Mouse (Mus musculus): ENCODE results near the gene Dennd1b. TPM values are rescaled to one million over a fixed set of nuclear protein-coding genes. Genes with fewer than 3 reads are reported as not detected.

Gene Dennd1b
- polyA plus RNA-seq, 1 experiment: 7.7 TPM

DNA sequence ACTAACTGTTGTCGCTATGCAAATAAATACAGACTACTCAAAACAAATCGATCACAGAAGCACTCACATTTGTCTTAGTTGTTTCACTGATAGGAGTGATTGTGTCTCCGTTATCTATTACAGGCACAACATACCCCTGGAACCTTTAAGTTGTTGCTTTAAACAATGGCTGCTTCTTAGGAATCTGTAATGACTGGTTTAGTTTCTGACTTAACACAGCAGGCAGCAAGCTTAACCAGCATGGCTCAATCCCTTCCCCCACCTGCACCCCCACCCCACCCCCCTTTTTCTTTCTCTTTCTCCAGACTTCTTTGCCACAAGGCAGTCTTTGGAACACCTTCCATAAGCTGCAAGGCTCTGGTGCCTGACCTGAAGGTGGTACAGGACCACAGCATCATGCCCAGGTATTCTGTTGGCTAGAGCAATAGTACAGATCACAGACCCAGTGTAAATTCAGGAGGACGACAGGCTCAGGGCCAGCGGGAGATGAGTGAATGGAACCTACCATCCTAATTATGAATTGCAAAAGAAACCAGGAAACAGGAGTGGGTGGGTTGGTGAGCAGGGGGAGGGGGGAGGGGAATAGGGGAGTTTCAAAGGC, 231.3 kb downstream of the Dennd1b start:
- 60% methylated on average over 5 of the region's 5 CpGs for WGBS
- no peak for TF ChIP-seq CTCF (IDR thresholded peaks at IDR 0.05; ENCODE audit: control insufficient read depth, insufficient read depth, low read length)
- no peak for TF ChIP-seq POLR2A (IDR thresholded peaks at IDR 0.05; ENCODE audit: borderline replicate concordance, control insufficient read depth, low read depth, low read length)
- Histone ChIP-seq H3K4me3 (replicated peaks; ENCODE audit: control insufficient read depth, low read depth, low read length) (no peak overlapping the region), H3K4me1 (ENCODE audit: control insufficient read depth, insufficient read depth, low read length) (no peaks in the 10 kb centered on the region), H3K27ac (ENCODE audit: control insufficient read depth, insufficient read depth, low read depth, low read length, poor library complexity) (no peak overlapping the region)

DNA sequence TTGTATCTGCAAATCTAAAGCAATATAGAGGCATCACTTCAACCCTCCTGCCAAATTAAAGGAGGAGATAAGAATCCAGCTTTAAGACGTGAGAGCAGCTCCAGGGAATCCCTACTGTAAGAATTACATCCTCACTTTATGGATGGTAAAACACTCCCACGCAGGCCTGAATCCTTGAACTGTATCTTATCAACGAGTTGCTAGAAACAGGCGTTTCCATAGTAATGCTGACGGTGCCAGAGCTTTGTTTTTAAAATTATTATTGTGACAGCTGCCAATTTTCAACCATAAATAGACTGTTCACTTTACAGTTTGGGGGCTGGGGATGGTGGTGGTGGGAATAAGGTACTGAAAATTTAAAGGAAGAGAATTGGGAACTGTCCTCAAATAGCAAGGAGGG, 239.8 kb downstream of the Dennd1b start:
- H3K27ac ChIP-seq (ENCODE audit: control insufficient read depth, insufficient read depth, low read depth, low read length, poor library complexity): no peak overlapping the region
- WGBS: 72% methylated on average over 5 of the region's 5 CpGs
- H3K4me3 ChIP-seq (replicated peaks; ENCODE audit: control insufficient read depth, low read depth, low read length): no peak overlapping the region
- TF ChIP-seq POLR2A (IDR thresholded peaks at IDR 0.05; ENCODE audit: borderline replicate concordance, control insufficient read depth, low read depth, low read length) (no peak), CTCF (IDR thresholded peaks at IDR 0.05; ENCODE audit: control insufficient read depth, insufficient read depth, low read length) (no peak)
- no peaks in the 10 kb centered on the region for H3K4me1 ChIP-seq (ENCODE audit: control insufficient read depth, insufficient read depth, low read length)

DNA sequence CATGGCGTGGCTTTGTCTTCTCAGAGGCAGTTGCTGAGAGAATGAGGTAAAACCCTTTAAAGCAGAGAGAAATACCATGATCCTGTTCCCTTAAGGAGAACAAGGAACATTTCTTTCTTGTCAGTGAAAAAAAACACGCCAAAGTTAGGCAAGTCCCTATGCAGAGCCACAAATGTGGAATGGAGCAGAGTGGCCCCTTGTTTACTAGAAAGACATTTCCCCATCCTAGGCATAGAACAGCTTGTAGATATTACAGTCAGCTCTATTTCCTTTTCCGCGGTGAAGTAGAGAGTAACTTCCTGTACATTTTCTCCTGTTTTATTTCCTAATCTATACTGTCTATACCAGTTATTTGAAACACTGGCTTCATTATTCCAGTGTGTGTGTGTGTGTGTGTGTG, 243.0 kb downstream of the Dennd1b start:
- 26% methylated on average over 4 of the region's 4 CpGs for WGBS
- Histone ChIP-seq H3K27ac (ENCODE audit: control insufficient read depth, insufficient read depth, low read depth, low read length, poor library complexity) (no peak overlapping the region), H3K4me1 (ENCODE audit: control insufficient read depth, insufficient read depth, low read length) (no peaks in the 10 kb centered on the region), H3K4me3 (replicated peaks; ENCODE audit: control insufficient read depth, low read depth, low read length) (no peak overlapping the region)
- TF ChIP-seq POLR2A (IDR thresholded peaks at IDR 0.05; ENCODE audit: borderline replicate concordance, control insufficient read depth, low read depth, low read length): no peak
- TF ChIP-seq CTCF (IDR thresholded peaks at IDR 0.05; ENCODE audit: control insufficient read depth, insufficient read depth, low read length): no peak

DNA sequence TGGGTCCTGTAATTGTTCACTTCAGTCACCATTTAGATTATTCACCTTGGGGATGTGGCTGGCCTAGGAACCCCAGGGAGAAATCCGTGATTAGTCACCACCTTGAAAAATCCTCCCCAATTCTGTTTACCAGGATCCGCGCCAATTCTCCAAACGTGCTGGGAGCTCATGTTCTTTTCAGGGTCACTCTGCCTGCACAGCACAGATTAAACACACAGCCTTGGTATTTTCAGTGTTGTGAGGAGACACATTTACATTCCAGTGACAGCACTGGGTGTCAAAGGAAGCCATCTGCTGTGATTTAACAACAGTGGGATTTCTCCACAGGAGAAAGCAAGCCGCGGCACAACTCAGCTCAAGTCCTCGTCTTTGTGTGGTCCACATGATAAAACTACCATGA, 246.6 kb downstream of the Dennd1b start:
- no peak overlapping the region for H3K27ac ChIP-seq (ENCODE audit: control insufficient read depth, insufficient read depth, low read depth, low read length, poor library complexity)
- WGBS: 77% methylated on average over 7 of the region's 7 CpGs
- no peaks in the 10 kb centered on the region for H3K4me1 ChIP-seq (ENCODE audit: control insufficient read depth, insufficient read depth, low read length)
- no peak for TF ChIP-seq CTCF (IDR thresholded peaks at IDR 0.05; ENCODE audit: control insufficient read depth, insufficient read depth, low read length)
- TF ChIP-seq POLR2A (IDR thresholded peaks at IDR 0.05; ENCODE audit: borderline replicate concordance, control insufficient read depth, low read depth, low read length): no peak
- no peak overlapping the region for H3K4me3 ChIP-seq (replicated peaks; ENCODE audit: control insufficient read depth, low read depth, low read length)

DNA sequence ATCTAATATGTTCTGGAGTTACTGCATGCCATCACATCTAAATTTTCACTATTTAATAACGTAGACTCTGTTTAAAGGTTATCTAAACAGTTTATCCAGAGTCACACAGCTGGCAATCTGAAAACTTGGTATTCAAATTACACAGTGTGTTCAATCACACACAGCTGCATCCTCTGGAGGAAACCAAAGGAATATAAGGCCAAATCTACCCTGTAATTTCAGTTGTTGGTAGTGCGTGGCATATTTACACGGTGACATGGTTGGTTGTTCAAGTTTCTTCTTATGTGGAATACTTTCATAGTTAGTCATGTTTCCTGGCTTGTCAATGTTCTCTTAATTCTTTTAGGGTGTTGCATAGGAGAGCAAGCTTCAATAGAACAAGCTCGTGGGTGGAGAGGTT, 247.3 kb downstream of the Dennd1b start:
- TF ChIP-seq POLR2A (IDR thresholded peaks at IDR 0.05; ENCODE audit: borderline replicate concordance, control insufficient read depth, low read depth, low read length) (no peak), CTCF (IDR thresholded peaks at IDR 0.05; ENCODE audit: control insufficient read depth, insufficient read depth, low read length) (no peak)
- no peak overlapping the region for H3K4me3 ChIP-seq (replicated peaks; ENCODE audit: control insufficient read depth, low read depth, low read length)
- no peaks in the 10 kb centered on the region for H3K4me1 ChIP-seq (ENCODE audit: control insufficient read depth, insufficient read depth, low read length)
- 75% methylated on average over 4 of the region's 4 CpGs for WGBS
- H3K27ac ChIP-seq (ENCODE audit: control insufficient read depth, insufficient read depth, low read depth, low read length, poor library complexity): no peak overlapping the region

DNA sequence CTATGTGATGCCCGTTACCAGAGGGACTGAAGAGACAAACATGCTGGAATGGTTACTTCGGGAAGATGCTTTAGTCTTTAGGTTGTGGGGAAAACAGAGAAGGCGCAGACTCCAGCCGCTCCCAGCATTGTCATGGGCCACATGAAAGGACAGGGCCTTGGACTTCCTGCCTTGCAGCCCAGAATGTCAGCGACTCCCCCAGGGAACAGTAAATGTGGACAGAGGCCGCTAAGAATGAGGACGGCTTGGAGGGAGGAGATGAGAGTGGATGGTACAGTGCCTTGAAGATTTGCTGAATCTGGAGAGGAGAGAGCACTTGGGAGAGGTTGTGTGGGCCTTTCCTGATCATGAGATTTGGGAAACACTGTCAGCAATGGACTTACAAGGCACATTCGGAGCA, 252.1 kb downstream of the Dennd1b start:
- WGBS: 68% methylated on average over 8 of the region's 8 CpGs
- TF ChIP-seq POLR2A (IDR thresholded peaks at IDR 0.05; ENCODE audit: borderline replicate concordance, control insufficient read depth, low read depth, low read length): no peak
- TF ChIP-seq CTCF (IDR thresholded peaks at IDR 0.05; ENCODE audit: control insufficient read depth, insufficient read depth, low read length): no peak

DNA sequence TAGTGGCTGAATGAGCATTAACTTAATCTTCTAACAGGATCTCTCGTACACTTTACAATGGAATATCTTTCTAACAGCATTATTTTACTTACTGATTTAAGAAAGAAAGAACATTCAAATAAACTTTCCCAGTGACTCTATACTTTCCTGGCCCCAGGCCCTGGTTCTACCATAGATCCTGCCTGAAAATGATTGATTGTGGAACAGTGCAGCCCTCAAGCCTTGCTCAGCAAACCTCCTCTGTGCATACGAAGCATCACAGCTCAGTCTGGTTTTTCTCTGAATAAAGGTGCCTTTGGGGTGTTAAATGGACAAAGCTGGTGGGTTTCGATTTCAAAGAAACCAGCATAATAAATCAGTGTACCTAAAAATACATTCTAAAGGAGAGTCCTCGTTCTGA, 260.6 kb downstream of the Dennd1b start:
- Histone ChIP-seq H3K4me1 (ENCODE audit: control insufficient read depth, insufficient read depth, low read length) (no peaks in the 10 kb centered on the region), H3K4me3 (replicated peaks; ENCODE audit: control insufficient read depth, low read depth, low read length) (no peak overlapping the region), H3K27ac (ENCODE audit: control insufficient read depth, insufficient read depth, low read depth, low read length, poor library complexity) (no peak overlapping the region)
- WGBS: 66% methylated on average over 4 of the region's 4 CpGs
- TF ChIP-seq POLR2A (IDR thresholded peaks at IDR 0.05; ENCODE audit: borderline replicate concordance, control insufficient read depth, low read depth, low read length): no peak
- no peak for TF ChIP-seq CTCF (IDR thresholded peaks at IDR 0.05; ENCODE audit: control insufficient read depth, insufficient read depth, low read length)

More for the DNA sequence above, 252.1 kb downstream of the Dennd1b start:
- Histone ChIP-seq H3K4me1 (ENCODE audit: control insufficient read depth, insufficient read depth, low read length) (no peaks in the 10 kb centered on the region), H3K27ac (ENCODE audit: control insufficient read depth, insufficient read depth, low read depth, low read length, poor library complexity) (no peak overlapping the region), H3K4me3 (replicated peaks; ENCODE audit: control insufficient read depth, low read depth, low read length) (no peak overlapping the region)

DNA sequence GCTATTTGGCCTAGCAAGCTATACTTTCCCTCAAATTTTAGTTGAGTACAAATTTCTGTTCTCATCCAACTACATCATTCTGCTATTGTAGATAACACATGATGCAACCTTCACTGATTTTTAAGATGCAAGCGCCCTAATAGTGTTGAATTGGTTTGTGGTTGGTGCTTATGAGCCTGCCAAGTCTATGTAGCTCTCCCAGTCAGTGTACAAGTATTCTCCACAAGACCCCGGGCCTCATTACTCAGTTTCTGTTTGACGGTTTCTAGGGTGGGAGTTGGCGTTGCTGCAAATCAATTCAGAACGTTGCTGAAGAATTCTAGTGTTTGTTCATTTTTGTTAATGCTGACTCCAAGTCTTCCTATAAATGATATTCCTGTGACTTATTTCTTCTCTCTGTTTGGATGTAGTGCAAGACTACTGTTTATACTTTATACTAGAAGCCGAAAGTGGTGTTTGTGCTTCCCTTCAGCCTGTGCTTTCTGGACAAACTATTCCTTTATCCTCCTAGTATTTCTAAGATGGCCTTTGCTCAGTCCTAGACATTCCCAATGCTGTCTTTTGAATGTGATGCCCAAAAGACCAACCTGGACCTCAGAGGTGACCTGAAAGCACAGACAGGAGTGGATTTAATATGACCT, 261.2 kb downstream of the Dennd1b start:
- WGBS: 86% methylated on average over 6 of the region's 6 CpGs
- H3K4me1 ChIP-seq (ENCODE audit: control insufficient read depth, insufficient read depth, low read length): no peaks in the 10 kb centered on the region
- H3K4me3 ChIP-seq (replicated peaks; ENCODE audit: control insufficient read depth, low read depth, low read length): no peak overlapping the region
- TF ChIP-seq POLR2A (IDR thresholded peaks at IDR 0.05; ENCODE audit: borderline replicate concordance, control insufficient read depth, low read depth, low read length): no peak
- no peak for TF ChIP-seq CTCF (IDR thresholded peaks at IDR 0.05; ENCODE audit: control insufficient read depth, insufficient read depth, low read length)
- H3K27ac ChIP-seq (ENCODE audit: control insufficient read depth, insufficient read depth, low read depth, low read length, poor library complexity): no peak overlapping the region

Other genes starting within 250 kb of the Dennd1b start
- gene Lhx9, start 114.9 kb upstream of the Dennd1b start, polyA plus RNA-seq (2011; ENCODE audit: insufficient read depth, insufficient read length, low replicate concordance, missing spikeins): not detected in 2 replicates
- 2.0 and 13.3 TPM in 2 replicates for gene 2310009B15Rik, start 106.6 kb upstream of the Dennd1b start, polyA plus RNA-seq (2011; ENCODE audit: insufficient read depth, insufficient read length, low replicate concordance, missing spikeins)